Mouse (Mus musculus): ENCODE data around the gene Kank1. TPM values are rescaled to one million over a fixed set of nuclear protein-coding genes. Genes with fewer than 3 reads are reported as not detected.

Kank1 gene
- polyA plus RNA-seq, 1 experiment from 2014 or later, result 18.5 TPM

- Histone ChIP-seq H3K9ac (no peak overlapping the region), H3K4me3 (ENCODE audit: low read depth, low read length) (no peak overlapping the region), H3K36me3 (ENCODE audit: insufficient read depth) (no peaks in the 10 kb centered on the region), H3K4me2 (no peak overlapping the region), H3K27ac (ENCODE audit: low read depth) (no peak overlapping the region), H3K27me3 (ENCODE audit: insufficient read depth, low read length) (no peaks in the 10 kb centered on the region), H3K4me1 (ENCODE audit: insufficient read depth) (no peaks in the 10 kb centered on the region; the same call in 1 of the 2 replicates), H3K9me3 (ENCODE audit: low read depth, low read length) (no peaks in the 10 kb centered on the region)
- ATAC-seq (ENCODE audit: insufficient read depth), result no peak
- DNase-seq, result no peak
- TF ChIP-seq CTCF (IDR thresholded peaks at IDR 0.05; ENCODE audit: low read depth), result no peak
- 51% methylated on average over 5 of the region's 5 CpGs for WGBS
These were observed 54.3 kb downstream of the Kank1 start for GRCm38 (mm10) chr19:25290991-25291520.

- ATAC-seq (ENCODE audit: insufficient read depth), result no peak
- H3K4me2 ChIP-seq, result no peak overlapping the region
- no peak overlapping the region for H3K27ac ChIP-seq (ENCODE audit: low read depth)
- H3K9ac ChIP-seq, result no peak overlapping the region
- no peaks in the 10 kb centered on the region for H3K36me3 ChIP-seq (ENCODE audit: insufficient read depth)
- DNase-seq, result peak; percentile 56
- no peaks in the 10 kb centered on the region for H3K27me3 ChIP-seq (ENCODE audit: insufficient read depth, low read length)
- TF ChIP-seq CTCF (IDR thresholded peaks at IDR 0.05; ENCODE audit: low read depth), result no peak
- WGBS, result 44% methylated on average over 4 of the region's 4 CpGs
- no peak overlapping the region for H3K4me3 ChIP-seq (ENCODE audit: low read depth, low read length)
- no peaks in the 10 kb centered on the region for H3K9me3 ChIP-seq (ENCODE audit: low read depth, low read length)
- no peaks in the 10 kb centered on the region; the same call in 1 of the 2 replicates for H3K4me1 ChIP-seq (ENCODE audit: insufficient read depth)
These were observed 58.4 kb downstream of the Kank1 start for GRCm38 (mm10) chr19:25295207-25295606.

GRCm38 (mm10) chr19:25297269-25297668 lies 60.5 kb downstream of the Kank1 start:
- DNase-seq (peak; percentile 69), ATAC-seq (ENCODE audit: insufficient read depth) (peak; percentile 41; the same call in 1 of the 2 replicates)
- 58% methylated on average over 5 of the region's 5 CpGs for WGBS
- no peak for TF ChIP-seq CTCF (IDR thresholded peaks at IDR 0.05; ENCODE audit: low read depth)
- Histone ChIP-seq H3K4me3 (ENCODE audit: low read depth, low read length) (no peak overlapping the region), H3K36me3 (ENCODE audit: insufficient read depth) (no peaks in the 10 kb centered on the region), H3K4me1 (ENCODE audit: insufficient read depth) (no peaks in the 10 kb centered on the region; the same call in 1 of the 2 replicates), H3K27ac (ENCODE audit: low read depth) (no peak overlapping the region), H3K4me2 (no peak overlapping the region), H3K9me3 (ENCODE audit: low read depth, low read length) (no peaks in the 10 kb centered on the region), H3K27me3 (ENCODE audit: insufficient read depth, low read length) (no peaks in the 10 kb centered on the region), H3K9ac (no peak overlapping the region)

GRCm38 (mm10) chr19:25299852-25300670 lies 63.3 kb downstream of the Kank1 start:
- no peak for TF ChIP-seq CTCF (IDR thresholded peaks at IDR 0.05; ENCODE audit: low read depth)
- Histone ChIP-seq H3K4me2 (no peak overlapping the region), H3K27ac (ENCODE audit: low read depth) (no peak overlapping the region), H3K9ac (no peak overlapping the region), H3K27me3 (ENCODE audit: insufficient read depth, low read length) (no peaks in the 10 kb centered on the region), H3K4me3 (ENCODE audit: low read depth, low read length) (no peak overlapping the region), H3K4me1 (ENCODE audit: insufficient read depth) (no peaks in the 10 kb centered on the region; the same call in 1 of the 2 replicates), H3K9me3 (ENCODE audit: low read depth, low read length) (no peaks in the 10 kb centered on the region), H3K36me3 (ENCODE audit: insufficient read depth) (no peaks in the 10 kb centered on the region)
- ATAC-seq (ENCODE audit: insufficient read depth) (no peak), DNase-seq (no peak)
- 76% methylated on average over 14 of the region's 14 CpGs for WGBS

- Histone ChIP-seq H3K36me3 (ENCODE audit: insufficient read depth) (no peaks in the 10 kb centered on the region), H3K4me3 (ENCODE audit: low read depth, low read length) (no peak overlapping the region), H3K27me3 (ENCODE audit: insufficient read depth, low read length) (no peaks in the 10 kb centered on the region), H3K27ac (ENCODE audit: low read depth) (no peak overlapping the region), H3K4me2 (no peak overlapping the region), H3K9ac (no peak overlapping the region), H3K4me1 (ENCODE audit: insufficient read depth) (no peaks in the 10 kb centered on the region), H3K9me3 (ENCODE audit: low read depth, low read length) (no peaks in the 10 kb centered on the region)
- WGBS, result 55% methylated on average over 5 of the region's 5 CpGs
- ATAC-seq (ENCODE audit: insufficient read depth) (no peak), DNase-seq (no peak)
- TF ChIP-seq CTCF (IDR thresholded peaks at IDR 0.05; ENCODE audit: low read depth), result no peak
These were observed 64.4 kb downstream of the Kank1 start for GRCm38 (mm10) chr19:25301189-25301588.

- TF ChIP-seq CTCF (IDR thresholded peaks at IDR 0.05; ENCODE audit: low read depth), result peak; percentile 65
- Histone ChIP-seq H3K36me3 (ENCODE audit: insufficient read depth) (no peaks in the 10 kb centered on the region), H3K9me3 (ENCODE audit: low read depth, low read length) (no peaks in the 10 kb centered on the region), H3K27me3 (ENCODE audit: insufficient read depth, low read length) (no peaks in the 10 kb centered on the region), H3K27ac (ENCODE audit: low read depth) (no peak overlapping the region), H3K4me2 (no peak overlapping the region), H3K9ac (no peak overlapping the region), H3K4me1 (ENCODE audit: insufficient read depth) (no peaks in the 10 kb centered on the region), H3K4me3 (ENCODE audit: low read depth, low read length) (no peak overlapping the region)
- ATAC-seq (ENCODE audit: insufficient read depth) (no peak), DNase-seq (no peak)
- WGBS, result 57% methylated on average over 9 of the region's 9 CpGs
These were observed 69.5 kb downstream of the Kank1 start for GRCm38 (mm10) chr19:25306277-25306676.

GRCm38 (mm10) chr19:25308156-25308555 lies 71.4 kb downstream of the Kank1 start:
- no peak overlapping the region for H3K4me2 ChIP-seq
- H3K27ac ChIP-seq (ENCODE audit: low read depth), result no peak overlapping the region
- H3K9me3 ChIP-seq (ENCODE audit: low read depth, low read length), result no peaks in the 10 kb centered on the region
- H3K27me3 ChIP-seq (ENCODE audit: insufficient read depth, low read length), result no peaks in the 10 kb centered on the region
- H3K36me3 ChIP-seq (ENCODE audit: insufficient read depth), result no peaks in the 10 kb centered on the region
- no peaks in the 10 kb centered on the region for H3K4me1 ChIP-seq (ENCODE audit: insufficient read depth)
- no peak overlapping the region for H3K9ac ChIP-seq
- no peak for TF ChIP-seq CTCF (IDR thresholded peaks at IDR 0.05; ENCODE audit: low read depth)
- 19% methylated on average over 2 of the region's 2 CpGs for whole genome bisulfite sequencing
- DNase-seq, result no peak
- 0 out of 2 replicates have a peak, but pooled peaks have one; percentile 37 for ATAC-seq (ENCODE audit: insufficient read depth)
- H3K4me3 ChIP-seq (ENCODE audit: low read depth, low read length), result no peak overlapping the region

Data from lung, embryonic 14.5 days (tissue).